Mouse (Mus musculus): ENCODE measurements around the gene Urb1. TPM values are rescaled to one million over a fixed set of nuclear protein-coding genes. Genes with fewer than 3 reads are reported as not detected.
A peak's percentile ranks its signal among the peaks of the same experiment; 100 is the strongest.

Urb1 gene
- polyA plus RNA-seq, 1 experiment from 2014 or later: 8.7 TPM

DNA sequence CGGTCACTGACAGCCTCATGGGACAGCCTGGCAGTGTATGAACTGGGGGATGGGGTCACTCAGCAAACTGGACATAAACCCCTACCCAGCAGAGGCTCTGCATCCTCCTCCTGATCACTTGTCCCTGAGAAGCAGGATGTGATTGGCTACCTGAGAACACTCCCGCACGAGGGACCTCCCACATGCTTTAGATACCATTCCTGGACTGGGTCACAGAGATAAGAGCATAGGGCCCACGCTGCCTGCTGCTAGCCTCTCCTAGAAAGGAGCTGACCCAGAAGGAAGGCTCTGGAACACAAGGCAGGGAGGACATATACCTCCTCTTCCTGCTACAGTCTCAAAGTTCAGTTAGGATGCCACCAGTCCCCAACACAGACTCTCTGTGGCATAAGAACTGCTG, 49.7 kb downstream of the Urb1 start:
- WGBS: 30% methylated on average over 4 of the region's 4 CpGs
- peak; percentile 39; the same call in 1 of the 2 replicates for ATAC-seq (ENCODE audit: borderline replicate concordance, extremely low read depth, low FRiP score, low TSS enrichment)
- H3K27ac ChIP-seq: no peak overlapping the region

DNA sequence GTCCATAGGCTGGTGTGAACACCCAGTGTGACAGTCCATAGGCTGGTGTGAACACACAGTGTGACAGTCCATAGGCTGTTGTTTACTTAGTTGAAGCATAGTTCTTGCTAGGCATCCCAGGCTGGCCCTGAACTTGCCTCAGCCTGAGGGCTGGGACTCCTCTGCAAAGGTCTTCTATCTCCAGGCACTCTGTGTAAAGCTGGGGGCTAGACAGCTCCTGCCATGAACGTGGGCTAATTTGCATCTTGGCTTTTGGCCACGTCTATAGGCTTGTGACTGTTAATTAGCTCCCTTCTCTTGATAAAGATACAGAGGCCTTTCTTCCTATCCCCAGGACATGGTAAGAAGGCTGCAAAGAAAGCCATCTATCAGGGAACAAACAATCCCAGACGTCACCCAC, 50.9 kb downstream of the Urb1 start:
- Histone ChIP-seq H3K9me3 (no peaks in the 10 kb centered on the region), H3K36me3 (peaks cover 26% of the 10 kb centered on the region), H3K9ac (no peak overlapping the region), H3K4me1 (no peaks in the 10 kb centered on the region; the same call in 1 of the 2 replicates), H3K4me3 (no peak overlapping the region), H3K4me2 (no peak overlapping the region), H3K27me3 (no peaks in the 10 kb centered on the region), H3K27ac (no peak overlapping the region)
- WGBS: 47% methylated on average over 3 of the region's 3 CpGs
- ATAC-seq (ENCODE audit: borderline replicate concordance, extremely low read depth, low FRiP score, low TSS enrichment): no peak

More for the DNA sequence above, 49.7 kb downstream of the Urb1 start:
- no peaks in the 10 kb centered on the region; the same call in 1 of the 2 replicates for H3K4me1 ChIP-seq
- no peaks in the 10 kb centered on the region for H3K9me3 ChIP-seq
- H3K9ac ChIP-seq: no peak overlapping the region
- peaks cover 21% of the 10 kb centered on the region for H3K36me3 ChIP-seq
- no peak overlapping the region for H3K4me3 ChIP-seq
- no peaks in the 10 kb centered on the region for H3K27me3 ChIP-seq
- H3K4me2 ChIP-seq: no peak overlapping the region

DNA sequence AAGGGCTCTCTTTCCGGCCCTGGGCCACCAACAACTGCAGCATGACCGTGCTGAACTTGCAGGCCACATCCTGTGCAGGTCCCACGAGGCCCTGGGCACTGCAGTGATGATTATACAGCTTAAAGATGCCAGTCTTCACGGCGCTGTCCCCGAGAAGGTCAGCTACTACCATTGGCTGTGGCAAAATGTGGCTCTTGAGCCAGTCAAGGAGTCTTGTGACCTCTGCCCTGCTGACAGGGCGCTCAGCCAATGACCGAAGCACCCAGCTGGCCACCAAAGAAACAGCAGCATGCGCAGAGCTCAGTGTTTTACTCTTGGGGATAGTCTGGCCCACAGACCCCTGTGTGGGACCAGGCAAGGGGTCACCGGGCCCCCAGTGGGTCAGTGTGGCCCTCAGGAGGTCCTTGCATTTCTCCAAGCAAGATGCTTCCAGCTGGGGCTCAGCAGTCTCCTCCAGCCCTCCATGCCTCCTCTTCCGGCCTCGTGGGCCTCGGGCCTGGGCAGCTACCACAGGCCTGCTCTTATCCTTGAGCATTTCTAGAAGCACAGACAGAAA, 56.7 kb downstream of the Urb1 start:
- Histone ChIP-seq H3K4me2 (no peak overlapping the region), H3K9me3 (no peaks in the 10 kb centered on the region), H3K27ac (no peak overlapping the region), H3K27me3 (no peaks in the 10 kb centered on the region), H3K4me1 (peaks cover 2% of the 10 kb centered on the region; the same call in 1 of the 2 replicates), H3K4me3 (no peak overlapping the region), H3K9ac (no peak overlapping the region), H3K36me3 (peaks cover 37% of the 10 kb centered on the region)
- ATAC-seq (ENCODE audit: borderline replicate concordance, extremely low read depth, low FRiP score, low TSS enrichment): no peak
- WGBS: 89% methylated on average over 13 of the region's 13 CpGs

DNA sequence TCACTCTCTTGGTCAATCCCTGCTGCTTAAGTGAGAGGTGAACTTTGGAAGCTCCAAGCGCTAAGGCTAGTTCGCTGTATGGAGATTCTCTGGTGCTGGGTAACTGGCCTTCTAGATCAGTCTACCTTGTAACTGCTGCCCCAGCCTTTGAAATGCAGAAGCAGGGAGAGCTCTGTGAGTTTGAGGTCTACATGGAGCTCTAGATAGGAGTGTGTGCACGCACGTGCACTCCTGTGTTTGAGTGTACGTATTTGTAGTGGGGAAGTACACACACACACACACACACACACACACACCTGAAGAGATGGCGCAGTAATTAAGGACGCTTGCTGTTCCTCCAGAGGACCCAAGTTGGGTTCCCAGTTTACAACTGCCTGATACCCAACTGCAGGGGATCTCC, 62.0 kb downstream of the Urb1 start:
- Histone ChIP-seq H3K9ac (no peak overlapping the region), H3K27me3 (no peaks in the 10 kb centered on the region), H3K4me1 (peaks cover 4% of the 10 kb centered on the region; the same call in 1 of the 2 replicates), H3K36me3 (peaks cover 4% of the 10 kb centered on the region; the same call in 1 of the 2 replicates), H3K4me3 (no peak overlapping the region), H3K4me2 (no peak overlapping the region), H3K27ac (no peak overlapping the region), H3K9me3 (no peaks in the 10 kb centered on the region)
- 91% methylated on average over 7 of the region's 7 CpGs for WGBS
- no peak for ATAC-seq (ENCODE audit: borderline replicate concordance, extremely low read depth, low FRiP score, low TSS enrichment)

DNA sequence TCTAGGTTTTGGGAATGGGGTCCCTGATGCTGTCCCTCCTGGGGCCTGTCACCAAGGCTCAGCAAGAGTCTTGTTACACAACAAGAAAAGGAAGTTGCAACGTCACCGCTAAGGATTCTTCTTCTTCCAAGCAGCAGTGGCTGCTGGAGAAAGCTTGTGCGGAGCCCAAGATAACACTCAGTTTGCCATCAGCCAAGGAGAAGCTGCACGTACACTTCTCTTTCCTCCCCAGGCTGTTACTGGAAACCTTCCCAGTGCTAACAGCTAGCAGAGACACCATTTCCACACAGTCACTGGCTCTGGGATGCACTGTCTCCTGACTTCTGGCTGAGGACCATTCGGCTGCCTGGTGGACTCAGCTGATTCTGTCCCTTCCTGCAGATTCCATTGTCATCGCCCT, 63.1 kb downstream of the Urb1 start:
- WGBS: 76% methylated on average over 6 of the region's 6 CpGs
- H3K9me3 ChIP-seq: no peaks in the 10 kb centered on the region
- ATAC-seq (ENCODE audit: borderline replicate concordance, extremely low read depth, low FRiP score, low TSS enrichment): peak; percentile 64; the same call in 1 of the 2 replicates
- 0 out of 2 replicates have a peak overlapping the region, but pooled peaks have one; percentile 9 for H3K27ac ChIP-seq
- H3K27me3 ChIP-seq: no peaks in the 10 kb centered on the region
- H3K4me3 ChIP-seq: no peak overlapping the region
- H3K36me3 ChIP-seq: peaks cover 3% of the 10 kb centered on the region; the same call in 1 of the 2 replicates
- H3K4me1 ChIP-seq: peaks cover 4% of the 10 kb centered on the region; the same call in 1 of the 2 replicates
- no peak overlapping the region for H3K4me2 ChIP-seq
- H3K9ac ChIP-seq: no peak overlapping the region

DNA sequence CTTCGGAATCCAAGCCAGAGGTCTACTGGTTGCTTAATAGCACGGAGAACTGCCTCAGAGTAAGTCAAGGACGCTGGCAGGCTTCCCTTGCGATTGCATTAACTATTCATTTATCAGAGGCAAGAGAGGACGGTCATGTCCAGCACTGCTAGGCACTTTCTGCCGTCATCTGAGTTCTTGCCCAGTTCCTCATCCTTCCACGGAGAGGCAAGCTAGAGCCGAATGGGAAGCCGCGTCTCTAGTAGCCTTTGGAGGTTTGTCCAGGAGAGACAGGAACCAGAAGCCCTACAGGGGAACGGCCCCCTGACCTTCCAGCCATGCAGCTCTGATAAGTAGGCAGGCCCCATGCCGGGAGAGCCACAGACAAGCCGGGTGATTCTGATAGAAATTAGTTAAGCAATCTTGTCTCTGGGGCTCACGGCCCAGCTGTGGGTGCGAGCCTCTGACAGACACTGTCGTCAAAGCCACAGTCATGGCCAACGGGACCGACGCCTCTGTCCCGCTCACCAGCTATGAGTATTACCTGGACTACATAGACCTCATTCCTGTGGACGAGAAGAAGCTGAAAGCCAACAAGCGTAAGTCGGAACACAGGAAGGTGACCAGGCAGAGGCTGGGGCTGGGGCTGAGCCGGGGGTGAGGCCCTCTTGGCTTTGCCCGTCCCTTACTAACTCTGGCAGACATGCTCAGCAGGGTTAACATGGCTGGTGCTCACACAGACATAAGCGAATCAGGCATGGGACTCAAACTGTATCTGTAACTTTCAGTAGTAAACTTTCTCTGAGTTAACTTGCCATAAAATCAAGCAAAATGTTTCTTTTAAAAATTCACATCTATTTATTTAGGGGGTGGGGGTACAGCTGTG, 71.9 kb downstream of the Urb1 start, which contains the start of gene Mrap:
TSS of gene Mrap (plus strand) at position 116 of the 865 bp plus-strand sequence.
- H3K9ac ChIP-seq: no peak within 1 kb of the TSS

DNA sequence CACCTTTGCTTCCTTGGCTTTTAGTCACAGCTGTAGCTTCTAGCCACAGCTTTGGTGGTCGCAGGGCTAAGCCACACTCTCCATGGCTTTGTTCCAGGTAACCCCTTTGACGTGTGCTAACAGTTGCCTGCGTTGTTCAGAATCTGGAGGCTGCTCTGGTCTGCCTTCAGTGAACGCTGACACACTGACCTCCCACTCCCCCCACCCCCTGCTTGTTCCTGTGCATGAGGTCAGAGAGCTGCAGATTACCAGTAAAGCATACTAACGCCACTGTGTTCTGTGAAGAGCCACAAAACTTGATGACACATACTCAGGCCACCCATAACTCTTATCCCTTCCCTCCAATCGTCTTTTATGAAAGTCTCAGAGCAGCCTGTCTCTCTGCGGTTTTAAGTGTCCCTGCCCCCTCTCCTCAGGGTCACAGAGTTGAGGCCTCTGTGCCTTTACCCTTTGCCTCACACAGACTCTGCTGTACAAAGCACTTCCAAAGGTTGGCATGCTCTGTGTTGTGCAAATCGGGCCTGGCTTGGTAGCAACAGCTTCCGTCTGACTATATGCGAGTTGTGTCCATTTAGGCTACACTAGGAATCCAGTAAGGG, 73.4 kb downstream of the Urb1 start:
- WGBS: 47% methylated on average over 10 of the region's 10 CpGs
- H3K9ac ChIP-seq: no peak overlapping the region
- no peaks in the 10 kb centered on the region for H3K9me3 ChIP-seq
- H3K4me3 ChIP-seq: no peak overlapping the region
- 0 out of 2 replicates have a peak, but pooled peaks cover 2% of the 10 kb centered on the region for H3K4me1 ChIP-seq
- no peaks in the 10 kb centered on the region for H3K36me3 ChIP-seq
- H3K4me2 ChIP-seq: no peak overlapping the region
- no peak for ATAC-seq (ENCODE audit: borderline replicate concordance, extremely low read depth, low FRiP score, low TSS enrichment)
- H3K27me3 ChIP-seq: no peaks in the 10 kb centered on the region
- no peak overlapping the region for H3K27ac ChIP-seq

More for the DNA sequence above, 71.9 kb downstream of the Urb1 start, which contains the start of gene Mrap:
- Histone ChIP-seq H3K4me1 (0 out of 2 replicates have a peak, but pooled peaks cover 2% of the 10 kb centered on the region), H3K4me2 (no peak within 1 kb of the TSS), H3K27me3 (no peaks in the 10 kb centered on the region), H3K36me3 (no peaks in the 10 kb centered on the region), H3K4me3 (no peak within 1 kb of the TSS), H3K9me3 (no peaks in the 10 kb centered on the region), H3K27ac (no peak within 1 kb of the TSS; the same call in 1 of the 2 replicates)
- 67% methylated on average over 26 of the region's 26 CpGs for WGBS
- peak; percentile 55; the same call in 1 of the 2 replicates for ATAC-seq (ENCODE audit: borderline replicate concordance, extremely low read depth, low FRiP score, low TSS enrichment)

DNA sequence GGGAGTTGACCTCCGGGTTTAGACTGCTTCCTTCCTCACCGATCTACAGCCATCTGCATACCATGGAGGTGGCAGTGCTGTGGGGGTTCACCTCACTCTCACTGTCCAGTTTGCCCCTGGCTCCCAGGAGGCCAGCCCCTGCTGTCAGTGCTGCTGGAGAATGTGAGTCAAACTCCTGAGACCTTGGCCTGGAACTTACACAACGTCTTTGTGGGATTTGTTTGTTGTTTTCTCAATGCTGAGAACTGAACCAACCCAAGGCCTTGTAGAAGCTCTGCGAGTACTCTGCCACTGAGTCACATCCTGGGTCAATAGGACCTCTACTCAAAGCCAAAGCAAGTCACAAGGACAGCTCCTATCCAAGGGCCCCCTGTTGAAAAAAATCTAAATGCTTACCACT, 74.6 kb downstream of the Urb1 start:
- H3K4me3 ChIP-seq: no peak overlapping the region
- H3K4me1 ChIP-seq: 0 out of 2 replicates have a peak, but pooled peaks cover 2% of the 10 kb centered on the region
- H3K36me3 ChIP-seq: no peaks in the 10 kb centered on the region
- ATAC-seq (ENCODE audit: borderline replicate concordance, extremely low read depth, low FRiP score, low TSS enrichment): no peak
- no peaks in the 10 kb centered on the region for H3K27me3 ChIP-seq
- no peak overlapping the region for H3K27ac ChIP-seq
- H3K9ac ChIP-seq: no peak overlapping the region
- H3K4me2 ChIP-seq: no peak overlapping the region
- 0 out of 2 replicates have a peak, but pooled peaks cover 2% of the 10 kb centered on the region for H3K9me3 ChIP-seq
- 77% methylated on average over 4 of the region's 4 CpGs for WGBS

DNA sequence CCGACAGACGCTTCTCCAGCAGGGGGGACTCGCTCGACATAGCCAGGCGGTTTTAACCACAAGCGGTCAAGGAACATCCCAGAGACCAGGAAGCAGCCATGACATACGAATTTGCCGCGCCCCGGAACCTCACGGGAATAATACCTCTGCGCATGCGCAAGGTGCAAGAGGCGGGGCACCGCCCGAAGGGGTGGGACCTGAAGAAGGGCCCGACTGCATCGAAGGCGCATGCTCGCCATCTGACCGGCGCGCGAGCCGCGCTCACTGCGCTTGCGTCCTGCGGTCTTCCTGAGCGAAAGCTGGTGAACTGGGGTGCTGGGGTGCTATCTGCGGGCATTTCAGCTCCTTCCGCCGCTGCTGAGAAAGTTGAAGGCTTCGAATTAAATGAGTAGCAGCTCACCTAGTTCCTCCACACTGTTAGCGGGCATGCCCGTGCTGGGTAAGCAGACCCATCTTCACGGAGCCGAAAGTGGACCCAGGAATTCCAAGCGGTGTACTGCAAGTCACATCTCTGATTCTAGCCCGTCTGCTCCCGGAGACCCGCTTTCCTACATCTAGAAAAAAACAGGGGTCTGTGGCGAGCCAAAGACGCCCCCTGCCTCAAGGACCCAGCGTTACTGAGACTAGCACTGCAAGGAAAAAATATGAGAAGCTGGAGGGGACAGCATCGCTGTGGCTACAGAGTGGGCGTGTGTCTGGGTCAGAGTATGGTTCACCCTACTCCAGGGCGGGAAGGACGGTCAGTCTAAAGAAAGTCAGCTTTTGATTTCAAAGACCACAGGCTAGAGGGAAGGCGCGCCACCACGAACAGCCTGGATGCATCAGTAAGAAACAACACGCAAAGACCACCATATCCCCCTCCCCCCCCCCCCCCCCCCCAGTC, 82.7 kb downstream of the Urb1 start, which contains the start of gene Mis18a:
TSS of gene Mis18a (minus strand) at position 172 of the 883 bp plus-strand sequence.
- under 1% methylated on average over 52 of the region's 53 CpGs for WGBS
- H3K9ac ChIP-seq: peak within 1 kb of the TSS; percentile 86
- peak within 1 kb of the TSS; percentile 80 for H3K4me3 ChIP-seq
- ATAC-seq (ENCODE audit: borderline replicate concordance, extremely low read depth, low FRiP score, low TSS enrichment): peak; percentile 96
- peaks cover 14% of the 10 kb centered on the region for H3K4me1 ChIP-seq
- H3K27ac ChIP-seq: peak within 1 kb of the TSS; percentile 39
- H3K9me3 ChIP-seq: 0 out of 2 replicates have a peak, but pooled peaks cover 2% of the 10 kb centered on the region
- H3K27me3 ChIP-seq: no peaks in the 10 kb centered on the region
- H3K36me3 ChIP-seq: peaks cover 21% of the 10 kb centered on the region
- H3K4me2 ChIP-seq: peak within 1 kb of the TSS; percentile 93

DNA sequence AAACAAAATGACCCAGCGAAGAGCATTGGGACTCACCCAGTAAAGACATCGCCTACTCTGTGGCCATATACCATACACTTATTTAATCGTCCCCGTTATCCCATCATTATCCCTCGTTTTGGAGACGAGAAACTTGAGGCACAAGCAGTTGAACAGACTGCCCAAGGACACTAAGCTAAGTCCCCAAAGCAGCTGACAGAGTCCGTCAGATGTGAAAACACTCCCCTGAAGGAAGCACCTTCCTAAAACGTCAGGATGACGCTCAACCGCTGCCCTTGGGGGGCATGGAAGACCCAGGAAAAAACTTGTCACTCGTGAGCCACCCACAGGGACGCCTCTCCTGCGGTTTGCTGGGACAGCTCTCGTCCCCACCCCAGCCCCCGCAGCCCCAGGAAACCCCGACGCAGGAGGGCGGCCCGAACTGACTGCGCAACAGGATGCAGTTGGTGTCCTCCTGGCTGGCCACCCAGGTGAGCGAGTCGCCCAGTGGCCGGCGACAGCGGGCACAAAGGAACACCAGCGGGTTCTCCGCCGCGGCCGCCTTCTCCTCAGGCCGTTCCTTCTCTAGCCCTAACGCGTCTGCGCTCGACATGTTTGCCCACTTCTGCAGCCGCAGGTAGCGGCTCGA, 83.5 kb downstream of the Urb1 start:
- Histone ChIP-seq H3K9ac (peak overlapping the region; percentile 86), H3K4me2 (peak overlapping the region; percentile 93), H3K4me3 (peak overlapping the region; percentile 80), H3K9me3 (0 out of 2 replicates have a peak, but pooled peaks cover 2% of the 10 kb centered on the region), H3K36me3 (peaks cover 25% of the 10 kb centered on the region), H3K27ac (0 out of 2 replicates have a peak overlapping the region, but pooled peaks have one; percentile 29), H3K27me3 (no peaks in the 10 kb centered on the region), H3K4me1 (peaks cover 14% of the 10 kb centered on the region)
- ATAC-seq (ENCODE audit: borderline replicate concordance, extremely low read depth, low FRiP score, low TSS enrichment): peak; percentile 49; the same call in 1 of the 2 replicates
- WGBS: 4% methylated on average over 38 of the region's 38 CpGs

All from lung, embryonic 15.5 days (tissue).